Mouse (Mus musculus) inflammation-experienced regulatory T-cells, adult 6 months (primary cell): ENCODE results near the gene Slc22a21. TPM values are rescaled to one million over a fixed set of nuclear protein-coding genes. Genes with fewer than 3 reads are reported as not detected.
"Not testable (repeated sequence)": the region's sequence is repeated elsewhere in the genome, so short reads cannot be mapped to it uniquely, and the experiment has no call there.

Experiments used
- ATAC-seq: one replicate; pipeline ENCODE4 v1.8.0; 2017
- polyA plus RNA-seq, 3 experiments: library from polyadenylated mRNA; unstranded; fragments of 100-300 nt; shearing (Covaris generic); gene quantifications; one replicate each; pipeline ENCODE4 v1.2.1; 2017

The Slc22a21 gene
- polyA plus RNA-seq, 3 experiments from 2014 or later: 0.40 TPM; not detected in 2

DNA sequence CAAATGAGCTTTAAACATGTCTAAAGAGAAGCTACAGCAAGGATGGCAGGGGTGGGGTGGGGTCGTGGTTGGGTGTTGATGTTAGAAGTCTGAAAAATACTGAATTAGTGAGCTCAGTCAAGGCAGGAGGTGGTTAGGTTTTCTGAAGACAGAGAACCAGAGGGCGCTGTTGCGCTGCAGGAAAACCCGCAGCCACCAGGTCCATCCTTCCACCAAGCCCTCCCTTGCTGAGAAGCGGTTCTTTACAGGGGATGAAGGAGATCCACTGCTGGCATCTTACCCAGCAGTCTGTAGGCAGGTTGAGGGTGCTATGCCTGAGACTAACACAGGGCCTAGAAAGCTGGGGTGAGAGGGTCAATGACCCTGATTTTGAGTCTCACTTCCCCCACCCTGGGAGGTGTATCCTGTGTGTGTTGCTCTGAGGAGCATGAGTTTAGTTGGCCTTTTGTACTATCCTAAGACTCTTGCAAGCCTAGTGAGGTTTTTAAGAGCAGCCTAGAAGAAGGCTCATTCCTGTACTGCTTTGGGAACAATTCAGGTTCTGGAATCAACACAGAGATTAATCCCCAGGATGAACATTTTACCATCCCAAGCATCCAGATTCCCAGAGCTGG lies 22.1 kb upstream of the Slc22a21 start:
- no peak for ATAC-seq

DNA sequence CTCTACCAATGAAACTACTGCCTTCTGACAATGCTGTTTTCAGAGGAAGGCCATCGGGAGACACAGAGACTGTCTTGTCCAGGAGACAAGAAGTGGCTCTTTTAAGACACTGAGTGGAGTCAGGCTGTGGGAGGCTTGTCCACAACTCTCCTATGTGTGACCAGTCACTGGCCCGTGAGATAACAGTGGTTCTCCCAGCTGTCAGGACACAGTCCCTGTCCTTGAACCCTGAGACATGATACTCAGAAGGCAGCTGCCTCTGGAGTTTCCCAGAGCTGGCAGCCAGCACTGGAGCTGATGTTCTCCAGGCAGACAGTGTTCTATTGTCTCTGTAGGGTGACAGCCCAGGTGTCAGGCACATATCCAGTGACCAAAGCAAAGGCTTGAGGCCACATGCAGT lies 17.5 kb upstream of the Slc22a21 start:
- ATAC-seq: no peak

- ATAC-seq: no peak
These were observed 12.1 kb upstream of the Slc22a21 start for GRCm38 (mm10) chr11:53992264-53992663.

DNA sequence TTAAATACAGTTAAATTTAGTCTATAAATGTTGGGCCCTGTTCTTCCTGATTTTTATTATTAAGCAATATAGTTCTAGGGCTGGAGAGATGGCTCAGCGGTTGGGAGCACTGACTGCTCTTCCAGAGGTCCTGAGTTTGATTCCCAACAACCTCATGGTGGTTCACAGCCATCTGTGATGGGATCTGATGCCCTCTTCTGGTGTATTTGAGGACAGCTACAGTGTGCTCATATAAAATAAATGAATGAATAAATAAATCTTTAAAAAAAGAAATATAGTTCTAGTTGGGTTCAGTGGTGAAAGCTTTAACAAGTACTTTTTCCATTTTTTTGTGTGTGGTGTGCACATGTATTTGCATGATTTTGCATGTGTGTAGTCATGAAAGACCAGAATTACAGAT lies 9.1 kb upstream of the Slc22a21 start:
- ATAC-seq: no peak

- ATAC-seq: no peak
These were observed 7.9 kb upstream of the Slc22a21 start for GRCm38 (mm10) chr11:53988081-53988480.

DNA sequence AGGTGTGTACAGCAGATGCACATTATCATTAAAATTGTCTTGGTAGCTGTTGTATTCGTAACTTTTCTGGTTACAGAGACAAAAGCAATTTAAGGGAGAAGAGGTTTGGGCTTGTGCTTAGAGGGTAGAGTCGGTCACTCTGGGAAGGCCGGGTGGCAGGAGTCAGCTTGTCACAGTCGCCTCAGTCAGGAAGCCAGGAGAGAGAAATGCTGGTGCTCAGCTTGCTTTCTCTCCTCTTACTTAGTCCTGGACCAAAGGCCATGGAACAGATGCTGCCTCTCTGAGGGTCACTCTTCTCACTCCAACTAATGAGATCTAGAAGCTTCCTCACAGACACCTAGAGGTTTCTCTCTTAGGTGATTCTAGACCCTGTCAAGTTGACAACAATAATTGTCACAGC lies 1.3 kb upstream of the Slc22a21 start:
- ATAC-seq: no peak

GRCm38 (mm10) chr11:53979456-53979787 lies 710 bp downstream of the Slc22a21 start:
- not testable (repeated sequence) for ATAC-seq

- no peak for ATAC-seq
These were observed 2.5 kb downstream of the Slc22a21 start for GRCm38 (mm10) chr11:53977672-53978071.

GRCm38 (mm10) chr11:53975559-53975958 lies 4.6 kb downstream of the Slc22a21 start:
- ATAC-seq: no peak

DNA sequence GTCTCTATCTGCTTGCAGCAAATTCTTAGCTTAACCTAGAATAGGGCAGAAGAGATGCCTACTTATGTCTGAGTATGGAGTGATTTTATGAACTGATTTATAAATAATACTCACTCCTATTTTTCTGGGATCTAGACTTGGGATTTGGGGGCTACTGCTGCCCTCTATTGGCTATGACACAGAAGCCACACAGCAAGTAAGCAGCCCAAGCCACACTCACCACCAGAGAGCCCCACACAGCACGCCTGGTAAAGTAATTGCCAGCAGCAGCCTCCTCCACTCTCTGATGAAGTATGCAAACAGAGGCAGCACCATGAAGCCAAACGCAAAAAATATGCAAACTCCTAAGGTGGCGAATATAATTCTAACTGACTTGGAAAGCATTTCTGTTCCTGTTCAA lies 21.1 kb downstream of the Slc22a21 start:
- ATAC-seq: no peak

- ATAC-seq: not testable (repeated sequence)
These were observed 22.0 kb downstream of the Slc22a21 start for GRCm38 (mm10) chr11:53958176-53958575.

DNA sequence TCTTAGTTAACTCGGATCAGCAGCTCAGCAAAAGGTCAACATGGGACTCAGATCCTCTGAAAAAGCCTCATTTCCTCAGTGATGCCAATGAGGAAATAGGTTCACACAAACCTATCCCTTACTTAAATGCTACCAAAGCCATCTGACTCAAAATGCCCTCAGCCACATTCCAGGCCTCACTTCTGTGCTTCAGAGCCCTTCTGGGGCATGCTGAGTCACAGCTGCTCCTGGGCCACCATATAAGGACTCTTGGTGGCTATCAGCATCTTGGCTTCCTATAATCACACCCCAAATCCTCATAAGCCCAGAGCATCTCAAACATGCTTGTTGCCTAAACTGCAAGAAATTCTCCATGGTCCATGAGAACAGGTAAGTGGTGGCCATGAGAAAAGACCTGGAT lies 23.5 kb downstream of the Slc22a21 start:
- no peak for ATAC-seq

DNA sequence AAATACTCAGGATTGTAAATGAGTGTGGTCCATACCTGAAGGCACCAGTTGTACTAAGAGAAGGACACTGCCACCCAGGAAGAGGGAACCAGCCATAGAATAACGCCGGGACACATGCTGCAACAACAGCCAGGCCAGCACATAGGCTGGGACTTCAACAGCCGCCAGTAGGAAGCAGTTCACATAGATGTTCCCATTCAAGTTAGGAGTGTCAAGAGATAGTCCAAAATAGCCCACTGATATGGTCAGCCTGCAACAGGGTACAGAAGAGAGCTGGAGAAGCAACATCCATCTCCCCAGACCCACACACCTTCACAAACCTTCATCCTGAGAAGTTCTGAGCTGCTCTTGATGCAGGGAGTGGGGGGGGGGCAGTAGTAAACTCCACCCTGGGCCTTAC lies 25.5 kb downstream of the Slc22a21 start:
- no peak for ATAC-seq

DNA sequence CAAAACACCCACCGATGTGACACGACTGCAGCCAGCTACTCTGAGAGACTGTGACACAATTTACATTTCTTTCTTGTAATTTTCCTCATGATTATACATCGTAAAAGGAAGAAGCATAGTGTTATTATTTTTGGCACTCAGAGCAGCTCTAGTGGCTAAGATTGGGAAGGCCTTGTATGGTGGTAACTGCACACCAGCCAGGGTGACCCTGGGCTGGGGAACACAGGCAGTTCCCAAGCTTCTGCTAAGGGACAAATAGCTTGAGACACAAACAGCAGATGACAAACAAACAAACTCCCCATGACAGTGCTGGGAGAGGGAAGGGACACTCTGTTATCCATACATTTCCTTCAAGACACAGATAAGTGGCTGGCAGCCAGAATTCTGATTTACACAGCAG lies 30.0 kb downstream of the Slc22a21 start:
- ATAC-seq: not testable (repeated sequence)

DNA sequence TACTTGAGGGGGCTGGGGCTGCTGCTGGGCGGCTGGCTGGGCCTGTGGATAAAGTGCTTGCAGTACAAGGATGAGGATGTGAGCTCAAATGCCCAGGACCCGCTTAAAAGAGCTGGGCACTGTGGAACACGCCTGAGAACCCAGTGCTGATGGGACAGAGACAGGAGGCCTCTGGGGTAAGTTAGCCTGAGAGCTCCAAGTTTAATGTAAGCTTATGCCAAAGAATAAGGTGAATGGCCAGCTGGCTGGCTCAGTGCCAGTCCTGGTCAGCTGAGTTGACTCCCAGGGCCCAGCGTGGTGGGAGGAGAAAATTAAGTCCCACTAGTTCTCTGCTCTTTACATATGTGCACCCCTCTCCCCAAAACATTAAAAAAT lies 48.2 kb downstream of the Slc22a21 start:
- ATAC-seq: not testable (repeated sequence)

DNA sequence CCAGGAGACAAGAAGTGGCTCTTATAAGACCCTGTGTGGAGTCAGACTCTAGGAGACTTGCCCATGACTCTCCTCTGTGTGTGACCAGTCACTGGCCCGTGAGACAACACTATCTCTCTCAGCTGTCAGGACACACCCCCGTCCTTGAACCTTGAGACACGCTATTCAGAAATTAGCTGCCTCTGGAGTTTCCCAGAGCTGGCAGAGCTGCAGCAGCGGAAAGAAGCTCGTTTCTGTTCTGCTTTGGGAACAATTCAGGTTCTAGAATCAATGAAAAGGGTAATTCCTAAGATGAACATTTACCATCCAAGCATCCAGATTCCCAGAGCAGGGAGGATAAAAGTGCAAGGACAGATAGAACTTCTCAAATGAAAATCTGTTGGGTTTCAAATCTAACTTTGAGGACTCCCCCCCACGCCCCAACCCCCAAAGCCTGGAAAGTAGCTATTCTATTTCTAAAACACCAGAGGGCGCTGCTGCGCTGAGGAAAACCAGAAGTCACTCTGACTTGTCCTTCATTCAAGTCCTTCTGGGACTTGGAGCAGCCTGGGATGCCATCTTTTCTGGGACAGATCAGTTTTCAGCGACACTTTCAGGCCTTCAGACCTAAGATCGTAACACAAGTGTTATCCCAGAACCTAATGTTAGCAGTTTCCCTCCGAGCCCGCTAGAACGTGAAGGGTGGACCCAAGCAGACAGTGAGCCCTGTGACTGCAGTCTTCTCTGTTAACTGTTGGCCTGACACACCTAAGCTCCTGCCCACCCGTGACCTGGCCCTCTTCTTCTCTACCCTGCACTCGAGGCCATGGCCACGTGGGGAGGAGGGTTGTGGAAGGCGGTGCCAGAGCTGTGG lies 48.8 kb downstream of the Slc22a21 start:
- no peak for ATAC-seq

DNA sequence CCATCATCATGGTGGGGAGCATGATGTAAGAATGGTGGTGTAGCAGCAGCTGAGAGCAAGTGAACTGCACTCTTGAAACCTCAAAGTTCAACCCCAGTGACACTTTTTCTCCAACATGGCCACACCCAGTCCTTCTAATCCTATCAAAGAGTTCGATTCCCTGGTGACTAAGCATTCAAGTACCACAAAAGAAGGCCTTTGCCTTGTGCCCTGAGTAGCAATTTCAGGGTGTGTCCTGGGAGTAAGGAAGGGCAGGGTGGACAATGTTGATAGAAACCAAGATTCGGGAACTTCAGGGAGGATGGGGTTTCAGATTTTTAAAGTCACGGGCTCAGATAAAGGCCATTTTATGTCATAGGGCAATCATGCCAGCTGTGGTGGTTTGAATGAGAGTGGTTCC lies 50.4 kb downstream of the Slc22a21 start:
- no peak for ATAC-seq

DNA sequence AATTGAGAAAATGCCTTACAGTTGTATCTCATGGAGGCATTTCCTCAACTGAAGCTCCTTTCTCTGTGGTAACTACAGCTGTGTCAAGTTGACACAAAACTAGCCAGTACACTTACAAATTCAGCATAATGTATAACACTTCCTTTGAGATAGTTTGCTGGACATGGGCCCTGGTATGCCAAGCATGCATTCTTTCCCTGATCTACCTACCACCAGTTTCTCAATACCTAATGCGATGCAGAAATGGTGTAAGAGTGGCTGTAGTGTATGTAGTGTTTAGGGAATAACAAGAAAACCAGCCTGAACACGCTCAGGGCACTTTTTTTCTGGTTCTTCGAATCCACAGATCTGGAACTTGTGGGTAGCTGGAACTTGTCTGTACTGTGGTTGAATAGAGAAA lies 51.5 kb downstream of the Slc22a21 start:
- ATAC-seq: no peak

DNA sequence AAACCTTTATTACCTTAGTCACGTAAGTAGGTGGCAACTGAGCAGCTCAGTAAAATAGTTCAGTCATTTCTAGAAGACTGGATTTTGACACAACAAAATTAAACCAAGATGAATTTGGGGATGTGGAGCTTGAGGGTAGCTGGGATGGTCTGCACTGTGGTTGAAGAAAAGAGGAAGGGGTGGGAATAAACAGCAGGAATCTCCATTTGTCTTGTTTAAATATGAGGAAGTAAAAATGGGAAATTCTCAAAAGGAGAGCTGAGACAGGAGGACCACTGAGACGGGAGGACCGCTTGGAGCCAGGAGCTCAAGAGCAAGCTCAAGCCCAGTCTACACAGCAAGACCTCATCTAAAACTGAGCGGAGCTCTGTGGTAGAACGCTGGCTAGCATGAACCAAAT lies 53.8 kb downstream of the Slc22a21 start:
- no peak for ATAC-seq

DNA sequence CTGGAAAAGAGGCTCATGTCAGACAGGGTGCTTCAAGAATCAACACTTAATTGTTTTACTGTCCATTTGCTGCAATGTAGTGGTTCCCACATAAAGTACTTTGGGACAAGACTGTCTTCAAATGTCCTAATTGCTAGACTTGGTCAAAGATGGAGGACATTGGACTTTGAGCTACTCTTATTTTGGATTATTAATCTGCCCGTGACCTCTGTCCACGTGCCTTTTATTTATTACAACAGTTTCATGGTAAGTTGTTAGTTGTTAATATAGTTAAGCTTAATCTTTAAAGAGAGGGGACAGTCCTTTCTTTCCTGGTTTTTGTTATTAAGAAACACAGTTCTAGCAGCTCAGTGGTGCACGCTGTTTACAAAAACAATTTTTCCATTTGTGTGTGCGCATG lies 61.3 kb downstream of the Slc22a21 start:
- ATAC-seq: no peak

DNA sequence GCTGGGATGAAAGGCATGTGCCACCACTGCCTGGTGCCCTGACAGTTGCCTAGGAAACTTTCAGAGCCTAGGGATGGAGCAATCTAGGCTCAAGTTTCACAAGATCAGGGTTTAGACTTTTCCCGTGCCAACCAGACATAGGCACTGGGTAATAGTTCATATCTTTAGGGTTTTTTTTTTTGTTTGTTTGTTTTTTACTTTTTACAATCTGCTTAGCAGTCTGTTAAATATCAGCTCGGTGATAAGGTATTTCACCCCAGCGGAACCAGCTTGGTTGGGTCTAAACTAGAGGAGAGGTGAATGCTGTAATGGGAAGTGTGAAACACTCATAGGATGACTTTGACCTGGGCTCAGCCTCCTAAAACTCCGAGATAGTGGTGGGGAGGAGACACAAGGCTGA lies 69.1 kb downstream of the Slc22a21 start:
- no peak for ATAC-seq

DNA sequence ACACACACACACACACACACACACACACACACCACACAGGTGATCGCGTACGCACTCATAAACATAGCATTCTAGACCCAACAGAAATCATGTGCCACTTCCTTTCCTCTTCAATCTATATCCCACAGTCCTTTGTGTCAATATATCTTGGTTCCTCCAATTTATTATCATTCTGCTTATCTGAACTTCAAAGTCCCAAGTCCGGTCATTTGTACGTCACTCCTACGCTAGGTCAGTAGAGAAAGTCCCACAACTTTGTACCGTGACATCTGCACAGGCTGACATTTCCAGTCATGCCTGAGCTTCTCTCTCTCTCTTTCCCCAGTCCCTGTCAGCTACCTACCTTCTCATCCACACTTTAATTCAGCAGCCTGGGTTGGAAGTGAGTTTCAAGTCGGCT lies 71.4 kb downstream of the Slc22a21 start:
- no peak for ATAC-seq

DNA sequence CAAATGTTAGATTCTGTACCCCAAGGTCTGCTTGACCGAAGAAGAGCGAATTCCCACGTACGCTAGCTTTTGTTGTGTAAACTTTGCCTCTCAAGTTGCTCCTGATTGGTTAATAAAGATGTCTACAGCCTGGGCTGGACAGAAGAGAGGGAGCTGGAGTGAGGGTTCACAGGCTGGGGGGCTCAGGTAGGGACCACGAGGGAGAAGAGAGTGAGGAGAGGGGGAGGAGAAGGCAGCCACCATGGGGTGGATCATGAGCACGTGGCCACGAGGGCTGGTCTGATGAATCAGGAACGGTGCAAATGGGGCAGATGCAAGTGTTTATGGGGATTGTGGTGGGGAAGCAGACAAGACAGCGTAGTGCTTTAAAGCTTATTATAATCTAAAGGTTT lies 75.6 kb downstream of the Slc22a21 start:
- no peak for ATAC-seq

- ATAC-seq: no peak
These were observed 76.2 kb downstream of the Slc22a21 start for GRCm38 (mm10) chr11:53903781-53904533.
